Mouse (Mus musculus) left cerebral cortex, adult 2 months (tissue): ENCODE results near the gene Ltbp2. TPM values are rescaled to one million over a fixed set of nuclear protein-coding genes. Genes with fewer than 3 reads are reported as not detected.
A peak's percentile ranks its signal among the peaks of the same experiment; 100 is the strongest.

Source experiments
- DNase-seq, 2 experiments: peaks; one replicate each; pipeline ENCODE4 v3.0.0; 2021 to 2022; ENCODE audit warnings: low spot score in 2 of 2, mixed read lengths in 1 of 2; ENCODE audit errors: extremely low spot score in 1 of 2
- H3K27ac ChIP-seq: fragments of 200-600 bp; 2 replicates; pipeline ENCODE4 v1.8.1; 2022
- H3K4me3 ChIP-seq: fragments of 200-600 bp; 2 replicates; pipeline ENCODE4 v1.8.1; 2022
- CTCF ChIP-seq: fragments of 200-600 bp; IDR thresholded peaks from 2 replicates; pipeline ENCODE4 v1.8.1; 2022; ENCODE audit warnings: antibody characterized with exemption, mild to moderate bottlenecking, moderate library complexity
- intact Hi-C: fragments of 180-260 bp; cut with DNase I; formaldehyde crosslinking; loops from one replicate; pipeline ENCODE4 v1.15.1; 2025
- total RNA-seq, 2 experiments: library from RNA; stranded (reverse); gene quantifications; 2 replicates each; pipeline ENCODE4 v1.2.3; 2021

Ltbp2 gene
- total RNA-seq, 2 experiments from 2014 or later = 0.45 to 0.94 TPM

DNA sequence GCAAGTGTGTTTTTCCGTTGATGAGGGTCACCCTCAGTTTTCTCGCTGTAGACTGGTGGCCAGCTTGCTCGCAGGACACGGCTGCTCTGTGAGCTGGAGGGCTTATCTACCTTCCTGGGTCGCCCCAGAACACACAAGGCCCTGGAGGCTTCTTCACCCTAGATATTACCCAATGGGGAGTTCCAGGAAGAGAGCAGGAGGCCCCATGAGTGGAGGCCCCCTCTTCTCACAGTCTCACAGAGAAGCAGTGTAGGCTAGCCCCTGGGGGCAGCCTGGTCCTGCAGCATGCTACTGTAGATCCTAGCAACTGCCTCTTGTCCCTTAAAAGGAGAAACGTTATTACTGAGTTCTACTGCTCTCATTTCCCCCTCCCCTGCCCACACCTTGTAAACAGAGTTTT lies 28.4 kb downstream of the Ltbp2 start:
- no peak overlapping the region for H3K4me3 ChIP-seq
- no peak for DNase-seq
- no peak for TF ChIP-seq CTCF
- H3K27ac ChIP-seq = no peak overlapping the region
- intact Hi-C loops = no loop called here

DNA sequence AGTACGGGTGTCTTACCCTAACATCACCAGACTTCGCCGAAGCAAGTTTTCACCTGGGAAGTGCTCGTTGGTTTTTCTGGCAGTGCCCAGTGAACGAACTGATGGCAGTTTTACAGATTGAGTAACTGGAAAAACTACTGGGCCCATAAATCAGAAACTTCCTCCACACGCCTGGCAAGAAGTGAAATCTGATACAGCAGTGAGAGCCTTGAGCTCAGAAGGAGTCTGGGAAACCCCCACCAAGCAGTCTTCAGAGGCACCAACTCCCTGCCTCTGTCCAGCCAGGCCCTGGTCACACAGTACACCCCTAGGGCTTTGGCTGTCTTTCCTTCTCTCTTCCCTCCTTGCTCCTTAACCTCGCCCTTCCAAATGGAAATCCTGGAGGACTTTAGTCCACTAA lies 28.9 kb downstream of the Ltbp2 start:
- DNase-seq = no peak
- Histone ChIP-seq H3K4me3 (no peak overlapping the region), H3K27ac (no peak overlapping the region)
- no peak for TF ChIP-seq CTCF
- intact Hi-C loops = no loop called here

DNA sequence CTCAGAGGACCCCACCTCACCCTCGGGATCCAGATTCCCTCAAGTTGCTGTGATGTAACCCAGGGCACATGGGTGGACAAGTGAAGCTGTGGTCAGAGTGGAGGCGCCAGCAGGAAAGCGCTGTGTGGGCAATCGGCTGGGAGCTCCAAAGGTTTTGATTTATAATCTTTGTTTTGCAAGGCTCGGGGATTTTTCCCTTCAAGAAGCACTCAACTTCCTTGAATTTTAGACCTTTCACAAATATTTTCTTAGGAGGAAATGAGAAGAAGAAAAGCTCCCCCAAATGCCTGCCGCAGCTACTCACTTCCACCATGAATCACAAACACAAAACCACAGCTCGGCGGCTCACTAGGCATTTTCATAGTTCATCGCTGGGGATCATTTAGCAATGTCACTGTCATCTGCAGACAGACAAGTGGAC lies 29.7 kb downstream of the Ltbp2 start:
- DNase-seq = no peak
- TF ChIP-seq CTCF = no peak
- no peak overlapping the region for H3K27ac ChIP-seq
- no peak overlapping the region for H3K4me3 ChIP-seq
- intact Hi-C loops = no loop called here

DNA sequence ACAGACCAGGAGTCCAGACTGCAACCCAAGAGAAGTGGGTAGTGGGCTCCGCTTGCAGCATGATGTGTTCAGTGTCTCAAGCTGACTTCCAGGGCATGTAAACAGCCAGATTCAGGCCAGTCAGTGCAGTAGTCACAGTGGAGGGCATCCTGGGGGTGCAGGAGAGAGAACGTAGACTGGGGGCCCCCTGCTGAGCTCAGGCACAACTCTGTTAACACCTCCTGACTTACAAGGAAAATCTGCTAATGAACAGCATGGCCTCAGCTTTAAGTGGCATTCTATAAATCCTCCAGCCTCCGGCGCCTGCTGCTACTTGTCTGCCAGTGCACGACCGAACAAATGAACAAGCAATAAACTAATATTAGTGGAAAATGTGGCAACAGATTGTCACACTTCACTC lies 33.6 kb downstream of the Ltbp2 start:
- Histone ChIP-seq H3K4me3 (no peak overlapping the region), H3K27ac (no peak overlapping the region)
- intact Hi-C loops = no loop called here
- no peak for TF ChIP-seq CTCF
- no peak for DNase-seq

DNA sequence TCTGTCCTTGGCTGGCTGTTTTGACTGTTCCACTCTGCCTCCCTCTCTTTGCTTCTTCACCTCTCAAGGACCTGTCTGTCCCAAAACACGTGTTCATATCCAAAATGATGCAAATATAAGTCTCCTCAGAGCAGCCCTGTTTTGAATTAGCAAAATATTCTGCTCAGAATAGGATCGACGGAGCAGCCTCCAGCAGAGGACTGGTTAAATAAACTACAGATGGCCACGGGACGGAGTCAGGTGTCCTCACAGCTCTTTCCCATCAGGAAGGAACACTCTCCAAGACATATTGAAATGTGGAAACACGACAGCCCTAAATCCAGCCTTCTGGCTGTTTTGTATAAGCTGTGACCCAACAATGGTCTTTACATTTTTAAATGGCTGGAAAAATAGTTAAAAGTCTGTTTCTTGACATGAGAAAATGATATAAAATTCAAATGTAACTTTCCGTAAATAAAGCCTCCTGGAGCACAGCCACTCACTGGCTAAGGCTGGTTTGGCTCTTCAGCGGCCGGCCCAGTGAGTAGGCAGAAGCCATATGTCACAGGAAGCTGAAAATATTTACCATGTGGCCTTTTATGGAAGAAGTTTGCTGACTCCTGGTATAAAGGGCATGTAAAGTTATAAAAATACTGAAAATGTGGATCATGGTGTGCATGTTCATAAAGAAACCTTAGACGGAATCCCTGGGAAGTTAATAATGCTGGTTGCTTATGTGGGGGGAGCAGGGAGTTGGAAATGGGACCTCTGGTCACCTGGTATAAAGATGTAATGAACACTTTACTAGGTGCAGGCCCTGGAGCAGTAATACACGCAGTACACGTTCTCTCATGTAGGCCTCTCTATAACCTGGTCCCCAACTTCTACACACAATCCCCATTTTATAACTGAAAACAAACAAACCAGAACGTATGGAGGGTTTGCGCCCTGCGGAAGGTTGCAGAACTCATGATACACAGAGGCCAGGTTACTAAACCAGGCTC lies 34.9 kb downstream of the Ltbp2 start:
- no peak for DNase-seq
- TF ChIP-seq CTCF = no peak
- no peak overlapping the region for H3K4me3 ChIP-seq
- peak overlapping the region; percentile 34; the same call in 1 of the 2 replicates for H3K27ac ChIP-seq
- intact Hi-C loops = no loop called here

DNA sequence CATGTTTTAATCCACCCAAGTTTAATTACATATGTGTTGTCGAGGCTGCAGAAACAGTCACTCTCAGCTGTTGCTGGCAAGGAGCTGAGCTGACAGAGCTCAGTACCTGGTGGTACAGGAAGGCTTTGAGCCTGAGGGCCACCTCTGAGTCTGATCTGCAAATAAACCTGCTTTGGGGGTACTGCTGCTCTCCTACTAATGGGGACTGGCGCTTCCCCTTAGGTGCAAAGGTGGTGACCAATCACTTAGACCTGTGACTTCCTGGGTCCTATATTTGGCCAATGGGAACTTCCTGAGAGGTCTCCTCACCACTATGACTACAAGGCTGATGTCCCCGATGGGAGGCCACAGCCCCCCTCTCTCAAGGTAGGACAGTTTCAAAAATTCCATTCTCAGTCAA lies 35.6 kb downstream of the Ltbp2 start:
- no peak overlapping the region for H3K4me3 ChIP-seq
- no peak for DNase-seq

DNA sequence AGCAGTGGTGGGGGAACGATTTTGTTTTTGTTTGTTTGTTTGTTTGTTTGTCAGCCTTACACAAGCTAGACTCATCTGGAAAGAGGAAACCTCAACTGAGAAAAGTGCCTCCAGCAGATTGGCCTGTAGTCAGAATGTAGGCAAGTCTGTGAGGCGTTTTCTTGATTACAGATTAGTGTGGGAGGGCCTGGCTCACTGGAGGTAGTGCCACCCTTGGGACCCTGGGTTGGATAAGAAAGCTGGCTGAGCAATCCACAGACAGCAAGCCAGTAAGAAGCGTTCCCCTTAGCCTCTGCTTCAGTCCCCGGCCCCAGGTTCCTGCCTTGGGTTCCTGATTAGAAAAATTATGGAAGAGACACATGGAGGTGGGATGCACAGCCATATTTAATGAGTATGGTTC lies 36.4 kb downstream of the Ltbp2 start:
- Histone ChIP-seq H3K4me3 (no peak overlapping the region), H3K27ac (no peak overlapping the region)
- intact Hi-C loops = no loop called here
- no peak for DNase-seq
- TF ChIP-seq CTCF = no peak

More for the DNA sequence above, 35.6 kb downstream of the Ltbp2 start:
- TF ChIP-seq CTCF = no peak
- intact Hi-C loops = no loop called here
- H3K27ac ChIP-seq = peak overlapping the region; percentile 34; the same call in 1 of the 2 replicates

DNA sequence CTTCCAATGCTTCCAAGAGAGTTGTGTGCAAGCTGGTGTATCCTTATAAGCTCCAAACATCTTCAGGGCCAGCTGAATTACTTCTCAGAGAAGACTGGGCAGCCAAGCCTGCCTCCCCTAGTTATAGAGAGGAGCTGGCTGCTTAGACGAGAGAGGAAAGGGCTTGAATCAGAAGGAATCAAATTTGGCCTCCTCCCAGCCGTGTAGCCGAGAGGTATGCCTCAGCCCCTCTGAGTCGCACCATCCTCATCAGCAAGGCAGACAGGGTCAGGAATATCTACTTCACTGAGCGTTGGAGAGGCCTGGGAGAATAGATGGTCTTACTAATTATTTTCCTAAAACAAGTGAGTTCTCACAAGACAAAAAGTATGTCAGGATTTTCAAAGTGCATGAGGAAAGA lies 40.7 kb downstream of the Ltbp2 start:
- no peak for TF ChIP-seq CTCF
- intact Hi-C loops = no loop called here
- H3K27ac ChIP-seq = no peak overlapping the region
- H3K4me3 ChIP-seq = no peak overlapping the region
- DNase-seq = no peak

DNA sequence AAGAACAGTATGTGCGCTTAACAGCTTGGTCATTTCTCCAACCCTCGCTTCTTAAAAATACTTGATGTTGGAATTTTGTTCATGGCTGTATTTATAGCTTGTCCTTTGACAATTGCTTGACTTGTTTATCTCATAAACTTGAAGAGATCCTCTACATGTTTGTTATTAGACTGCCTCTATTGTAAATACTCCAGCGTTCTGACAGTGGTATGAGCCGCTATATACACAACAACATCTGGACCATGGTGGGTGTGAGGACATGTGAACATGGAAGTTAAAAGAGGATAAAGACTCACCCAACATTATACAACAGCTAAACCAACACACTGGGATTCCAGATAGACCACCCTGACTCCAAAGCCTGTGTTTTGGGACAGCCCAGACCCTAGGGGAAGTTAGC lies 41.6 kb downstream of the Ltbp2 start:
- H3K4me3 ChIP-seq = no peak overlapping the region
- intact Hi-C loops = no loop called here
- H3K27ac ChIP-seq = no peak overlapping the region
- no peak for TF ChIP-seq CTCF
- DNase-seq = no peak

DNA sequence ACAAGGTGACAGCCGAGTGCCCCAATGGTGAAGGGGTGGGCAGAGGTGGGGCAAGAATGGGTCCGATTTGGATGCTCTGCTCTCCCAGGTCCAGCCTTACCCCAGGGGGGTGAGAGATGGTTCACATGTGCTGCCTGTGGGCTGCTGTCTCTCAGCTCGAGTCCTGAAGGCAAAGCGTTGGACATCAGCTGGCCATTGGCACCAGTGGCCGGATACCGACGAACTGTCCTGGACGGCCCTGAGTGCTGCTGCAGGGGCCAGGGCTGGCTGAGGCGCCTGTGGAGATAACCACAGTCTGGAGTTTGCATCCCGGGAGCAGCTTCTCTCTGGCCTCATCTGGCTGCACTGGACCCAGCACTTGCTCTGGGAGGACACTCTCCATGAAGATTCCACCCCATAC lies 44.7 kb downstream of the Ltbp2 start:
- H3K27ac ChIP-seq = no peak overlapping the region
- H3K4me3 ChIP-seq = no peak overlapping the region
- DNase-seq = no peak
- intact Hi-C loops = no loop called here
- TF ChIP-seq CTCF = no peak

DNA sequence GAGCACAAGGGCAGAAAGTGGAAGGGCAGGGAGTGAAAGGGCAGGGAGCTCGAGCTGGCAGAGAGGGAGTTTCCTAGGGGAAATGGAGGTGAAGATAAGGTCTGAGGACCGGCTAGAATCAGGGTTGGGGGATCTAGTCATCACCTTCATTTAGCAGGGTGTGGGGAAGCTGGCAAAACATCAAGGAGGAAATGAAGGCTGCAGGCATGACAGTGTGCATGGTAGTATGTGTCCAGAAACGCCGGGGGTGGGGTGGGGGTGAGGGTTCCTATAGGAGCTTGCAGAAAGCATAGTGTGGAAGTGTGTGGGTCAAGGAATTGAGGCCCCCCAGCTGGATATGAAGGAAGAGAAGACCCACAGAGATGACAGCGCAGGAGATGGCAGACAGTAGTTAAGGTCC lies 45.2 kb downstream of the Ltbp2 start:
- H3K4me3 ChIP-seq = no peak overlapping the region
- TF ChIP-seq CTCF = no peak
- DNase-seq = no peak
- intact Hi-C loops = no loop called here
- no peak overlapping the region for H3K27ac ChIP-seq

DNA sequence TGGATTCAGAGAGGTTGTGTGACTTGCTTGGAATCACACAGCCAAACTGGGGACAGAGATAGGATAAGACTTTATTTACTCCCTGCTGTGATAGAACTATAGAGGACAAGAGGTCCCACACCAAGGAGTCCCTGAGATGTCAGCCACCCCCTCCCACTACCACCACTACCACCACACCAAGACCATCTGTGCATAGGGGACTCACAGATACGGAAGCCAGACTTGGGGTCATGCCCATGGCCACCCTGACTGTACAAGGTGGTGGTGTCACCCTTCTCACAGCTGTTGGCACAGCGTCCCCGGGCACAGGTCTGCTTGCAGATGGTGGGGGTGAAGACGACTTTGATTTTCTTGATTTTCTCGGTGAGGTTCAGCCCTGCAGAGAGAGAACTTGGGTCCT lies 45.9 kb downstream of the Ltbp2 start:
- intact Hi-C loops = no loop called here

DNA sequence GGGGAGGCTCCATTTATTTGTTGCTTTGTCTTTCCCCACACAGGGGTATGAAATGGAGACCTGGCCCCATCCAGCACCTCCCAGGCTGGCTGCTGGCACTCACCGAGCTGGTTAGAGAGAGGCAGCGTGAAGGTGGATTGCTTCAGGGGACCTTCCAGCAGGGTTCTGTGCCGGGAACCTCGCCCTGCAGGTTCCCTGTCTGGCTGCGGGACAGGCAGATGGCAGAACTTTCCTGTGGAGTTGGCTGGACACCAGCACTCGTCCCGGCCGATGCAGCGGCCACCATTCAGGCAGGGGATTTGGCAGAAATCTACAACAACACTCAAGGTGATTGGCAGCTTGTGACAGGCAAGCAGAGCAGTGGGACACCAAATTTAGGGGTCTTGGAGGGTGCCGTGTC lies 46.4 kb downstream of the Ltbp2 start:
- DNase-seq = no peak
- intact Hi-C loops = no loop called here
- H3K27ac ChIP-seq = no peak overlapping the region
- TF ChIP-seq CTCF = no peak
- H3K4me3 ChIP-seq = no peak overlapping the region

More for the DNA sequence above, 45.9 kb downstream of the Ltbp2 start:
- no peak for TF ChIP-seq CTCF
- H3K4me3 ChIP-seq = no peak overlapping the region
- no peak overlapping the region for H3K27ac ChIP-seq
- no peak for DNase-seq
